Mouse (Mus musculus) stomach, postnatal 0 days (tissue): ENCODE measurements around the gene Ugt2b38. TPM values are rescaled to one million over a fixed set of nuclear protein-coding genes. Genes with fewer than 3 reads are reported as not detected.
"Not testable (repeated sequence)": the region's sequence is repeated elsewhere in the genome, so short reads cannot be mapped to it uniquely, and the experiment has no call there.

Source experiments
- ATAC-seq: fragments of 200-750 bp; cut with Nextera tagmentation; 2 replicates; pipeline ENCODE4 v1.8.0; 2017; ENCODE audit not compliant: low FRiP score, low TSS enrichment
- DNase-seq: peaks from one replicate; pipeline ENCODE4 v3.0.0-alpha.2; 2016; ENCODE audit warnings: low spot score
- H3K27ac ChIP-seq: fragments of 300-500 bp; sonication (generic); replicated peaks from 2 replicates; pipeline ENCODE4 v1.5.1; 2014; ENCODE audit warnings: mild to moderate bottlenecking, control low read depth
- H3K27me3 ChIP-seq: fragments of 300-500 bp; sonication (generic); 2 replicates; pipeline ENCODE4 v1.6.1; 2014; ENCODE audit warnings: low read length; ENCODE audit not compliant: control insufficient read depth, insufficient read depth
- H3K36me3 ChIP-seq: fragments of 300-500 bp; sonication (generic); 2 replicates; pipeline ENCODE4 v1.6.1; 2014; ENCODE audit warnings: low read length, mixed read lengths; ENCODE audit not compliant: control insufficient read depth, insufficient read depth
- H3K4me1 ChIP-seq: fragments of 300-500 bp; sonication (generic); replicated peaks from 2 replicates; pipeline ENCODE4 v1.6.1; 2014; ENCODE audit warnings: antibody characterized with exemption; ENCODE audit not compliant: control insufficient read depth, insufficient read depth
- H3K4me2 ChIP-seq: fragments of 300-500 bp; sonication (generic); replicated peaks from 2 replicates; pipeline ENCODE4 v1.6.1; 2014; ENCODE audit warnings: low read depth, mild to moderate bottlenecking, control low read depth, moderate library complexity
- H3K4me3 ChIP-seq: fragments of 300-500 bp; sonication (generic); 2 replicates; pipeline ENCODE4 v1.5.1; 2014; ENCODE audit warnings: low read depth, low read length, control low read depth
- H3K9ac ChIP-seq: fragments of 300-500 bp; sonication (generic); 2 replicates; pipeline ENCODE4 v1.6.1; 2014; ENCODE audit warnings: mild to moderate bottlenecking, low read length, control low read depth, mixed read lengths
- H3K9me3 ChIP-seq: fragments of 300-500 bp; sonication (generic); 2 replicates; pipeline ENCODE4 v1.6.1; 2016; ENCODE audit warnings: low read length; ENCODE audit not compliant: control insufficient read depth
- CTCF ChIP-seq: IDR thresholded peaks from 2 replicates; pipeline ENCODE4 v1.5.1; 2016; ENCODE audit warnings: antibody characterized with exemption, low read depth, mild to moderate bottlenecking, moderate library complexity
- EP300 ChIP-seq: optimal IDR thresholded peaks from 2 replicates; pipeline ENCODE3; 2016; ENCODE audit warnings: antibody characterized with exemption
- WGBS: fragments of 180-500 bp; shearing (Covaris S2); extraction: QIAGEN DNeasy Blood & Tissue Kit; methylation state at CpG from one replicate; pipeline ENCODE4 v1.1.7; 2014; 5-methylcytosine and 5-hydroxymethylcytosine counted together
- polyA plus RNA-seq: library from polyadenylated mRNA; unstranded; fragments of >200 nt; fragmentation: Nextera tagmentation; extraction: Ambion mirVana; gene quantifications from 2 replicates; pipeline ENCODE4 v1.2.1, GENCODE M21; 2015

The Ugt2b38 gene
- polyA plus RNA-seq, 1 experiment from 2014 or later, result not detected

GRCm38 (mm10) chr5:87375874-87376383, 48.1 kb downstream of the Ugt2b38 start:
- no peaks in the 10 kb centered on the region for H3K36me3 ChIP-seq
- WGBS, result 84% methylated on average over 3 of the region's 3 CpGs
- H3K4me1 ChIP-seq, result no peaks in the 10 kb centered on the region
- no peak for ATAC-seq
- H3K27ac ChIP-seq, result no peak overlapping the region
- H3K9ac ChIP-seq, result no peak overlapping the region
- H3K27me3 ChIP-seq, result no peaks in the 10 kb centered on the region
- no peak for DNase-seq
- no peak for TF ChIP-seq CTCF
- TF ChIP-seq EP300, result no peak
- no peak overlapping the region for H3K4me2 ChIP-seq
- no peak overlapping the region for H3K4me3 ChIP-seq
- no peaks in the 10 kb centered on the region for H3K9me3 ChIP-seq

GRCm38 (mm10) chr5:87373502-87373863, 50.5 kb downstream of the Ugt2b38 start:
- WGBS, result 48% methylated on average over 1 of the region's 1 CpGs
- ATAC-seq (no peak), DNase-seq (no peak)
- H3K4me3 ChIP-seq, result no peak overlapping the region
- no peak overlapping the region for H3K4me2 ChIP-seq
- H3K36me3 ChIP-seq, result no peaks in the 10 kb centered on the region
- H3K27me3 ChIP-seq, result no peaks in the 10 kb centered on the region
- no peak overlapping the region for H3K9ac ChIP-seq
- TF ChIP-seq EP300 (no peak), CTCF (no peak)
- H3K9me3 ChIP-seq, result no peaks in the 10 kb centered on the region
- H3K27ac ChIP-seq, result no peak overlapping the region
- no peaks in the 10 kb centered on the region for H3K4me1 ChIP-seq

GRCm38 (mm10) chr5:87372788-87373501, 51.1 kb downstream of the Ugt2b38 start:
- H3K36me3 ChIP-seq, H3K4me1 ChIP-seq, H3K4me3 ChIP-seq, H3K27ac ChIP-seq, DNase-seq, H3K9ac ChIP-seq, H3K9me3 ChIP-seq, H3K27me3 ChIP-seq, H3K4me2 ChIP-seq: not testable (repeated sequence)
- 0 out of 2 replicates have a peak, but pooled peaks have one; percentile 45 for ATAC-seq
- 40% methylated on average over 4 of the region's 4 CpGs for WGBS

Other genes starting within 250 kb of the Ugt2b38 start
- gene Ugt2b37, start 169.4 kb downstream of the Ugt2b38 start, polyA plus RNA-seq, result not detected in 2 replicates
- gene Ugt2a3, start 87.0 kb downstream of the Ugt2b38 start, polyA plus RNA-seq, result 0.55 and 0.96 TPM in 2 replicates
- gene Ugt2a2, start 58.1 kb upstream of the Ugt2b38 start, polyA plus RNA-seq, result not detected in 2 replicates
- gene Gm43638, start 62.6 kb upstream of the Ugt2b38 start, polyA plus RNA-seq, result not detected in 2 replicates
- gene Ugt2a1, start 66.7 kb upstream of the Ugt2b38 start, polyA plus RNA-seq, result not detected in 2 replicates
- 79.4 and 79.9 TPM in 2 replicates for gene Sult1b1, start 114.0 kb upstream of the Ugt2b38 start, polyA plus RNA-seq
- 42.1 and 44.3 TPM in 2 replicates for gene Sult1d1, start 144.8 kb upstream of the Ugt2b38 start, polyA plus RNA-seq
- 0.10 and 0.16 TPM in 2 replicates for gene Sult1e1, start 167.4 kb upstream of the Ugt2b38 start, polyA plus RNA-seq
- gene Csn1s1, start 242.0 kb upstream of the Ugt2b38 start, polyA plus RNA-seq, result 0.56 and 1.4 TPM in 2 replicates